Mouse (Mus musculus) forebrain, embryonic 14.5 days (tissue): ENCODE results near the gene Rps2. TPM values are rescaled to one million over a fixed set of nuclear protein-coding genes. Genes with fewer than 3 reads are reported as not detected.

ENCODE experiments used
- ATAC-seq: fragments of 200-750 bp; cut with Nextera tagmentation; 2 replicates; pipeline ENCODE4 v1.8.0; 2017; ENCODE audit warnings: mild to moderate bottlenecking, moderate library complexity
- DNase-seq: peaks from one replicate; pipeline ENCODE4 v3.0.0-alpha.2; 2015; ENCODE audit warnings: low spot score
- H3K27ac ChIP-seq: fragments of 300-500 bp; sonication (generic); 2 replicates; pipeline ENCODE4 v1.5.1; 2014; ENCODE audit warnings: low read depth, mild to moderate bottlenecking, control low read depth, low read length, moderate library complexity
- H3K27me3 ChIP-seq: fragments of 300-500 bp; sonication (generic); replicated peaks from 2 replicates; pipeline ENCODE4 v1.6.1; 2014; ENCODE audit warnings: low read length, control low read depth, mixed read lengths; ENCODE audit not compliant: control insufficient read depth, insufficient read depth
- H3K36me3 ChIP-seq: fragments of 300-500 bp; sonication (generic); 2 replicates; pipeline ENCODE4 v1.6.1; 2014; ENCODE audit warnings: low read length, control low read depth; ENCODE audit not compliant: control insufficient read depth, insufficient read depth
- H3K4me1 ChIP-seq: fragments of 300-500 bp; sonication (generic); 2 replicates; pipeline ENCODE4 v1.6.1; 2014; ENCODE audit warnings: antibody characterized with exemption, low read length, control low read depth; ENCODE audit not compliant: control insufficient read depth, insufficient read depth
- H3K4me2 ChIP-seq: fragments of 300-500 bp; sonication (generic); 2 replicates; pipeline ENCODE4 v1.6.1; 2014; ENCODE audit warnings: mild to moderate bottlenecking, control low read depth, low read length
- H3K4me3 ChIP-seq: fragments of 300-500 bp; sonication (generic); 2 replicates; pipeline ENCODE4 v1.5.1; 2014; ENCODE audit warnings: low read depth, low read length, control low read depth
- H3K9ac ChIP-seq: fragments of 300-500 bp; sonication (generic); 2 replicates; pipeline ENCODE4 v1.6.1; 2014; ENCODE audit warnings: mild to moderate bottlenecking, low read length, control low read depth, moderate library complexity
- H3K9me3 ChIP-seq: fragments of 300-500 bp; sonication (generic); replicated peaks from 2 replicates; pipeline ENCODE4 v1.6.1; 2016; ENCODE audit warnings: low read length, control low read depth, mixed read lengths; ENCODE audit not compliant: control insufficient read depth
- WGBS: fragments of 180-500 bp; shearing (Covaris S2); extraction: QIAGEN DNeasy Blood & Tissue Kit; methylation state at CpG from one replicate; pipeline ENCODE4 v1.1.7; 2014; 5-methylcytosine and 5-hydroxymethylcytosine counted together
- polyA plus RNA-seq: library from polyadenylated mRNA; unstranded; fragments of >200 nt; fragmentation: Nextera tagmentation; extraction: Ambion mirVana; gene quantifications from 2 replicates; pipeline ENCODE4 v1.2.1, GENCODE M21; 2014

The Rps2 gene
- polyA plus RNA-seq, 1 experiment from 2014 or later: 1,063 TPM

- Histone ChIP-seq H3K36me3 (no peaks in the 10 kb centered on the region), H3K9me3 (no peaks in the 10 kb centered on the region), H3K9ac (no peak overlapping the region), H3K4me3 (no peak overlapping the region), H3K4me2 (no peak overlapping the region), H3K4me1 (no peaks in the 10 kb centered on the region), H3K27ac (no peak overlapping the region), H3K27me3 (no peaks in the 10 kb centered on the region)
- DNase-seq (no peak), ATAC-seq (no peak)
- 23% methylated on average over 12 of the region's 12 CpGs for WGBS
Observed at GRCm38 (mm10) chr17:24766266-24766875, 48.5 kb downstream of the Rps2 start.

- no peak for DNase-seq
Observed at GRCm38 (mm10) chr17:24769146-24769545, 51.2 kb downstream of the Rps2 start.

More at GRCm38 (mm10) chr17:24769146-24769545, 51.2 kb downstream of the Rps2 start:
- Histone ChIP-seq H3K4me3 (no peak overlapping the region), H3K4me2 (no peak overlapping the region), H3K4me1 (no peaks in the 10 kb centered on the region), H3K9me3 (0 out of 2 replicates have a peak, but pooled peaks cover 2% of the 10 kb centered on the region), H3K36me3 (no peaks in the 10 kb centered on the region), H3K27ac (no peak overlapping the region), H3K27me3 (no peaks in the 10 kb centered on the region), H3K9ac (no peak overlapping the region)
- 52% methylated on average over 3 of the region's 3 CpGs for WGBS
- ATAC-seq: no peak

Other genes starting within 250 kb of the Rps2 start
- 8.3 and 16.9 TPM in 2 replicates for gene E4f1, start 247.8 kb upstream of the Rps2 start, polyA plus RNA-seq
- 54.7 and 56.5 TPM in 2 replicates for gene Pgp, start 247.7 kb upstream of the Rps2 start, polyA plus RNA-seq
- gene Bricd5, start 244.2 kb upstream of the Rps2 start, polyA plus RNA-seq: 0.38 and 1.3 TPM in 2 replicates
- gene Mlst8, start 239.0 kb upstream of the Rps2 start, polyA plus RNA-seq: 31.8 and 37.2 TPM in 2 replicates
- gene Caskin1, start 229.5 kb upstream of the Rps2 start, polyA plus RNA-seq: 9.1 and 14.6 TPM in 2 replicates
- gene Traf7, start 190.2 kb upstream of the Rps2 start, polyA plus RNA-seq: 80.1 and 96.6 TPM in 2 replicates
- 4.0 TPM in 2 replicates for gene Rab26, start 183.9 kb upstream of the Rps2 start, polyA plus RNA-seq
- 12.9 and 16.7 TPM in 2 replicates for gene Pkd1, start 168.3 kb upstream of the Rps2 start, polyA plus RNA-seq
- gene Tsc2, start 85.5 kb upstream of the Rps2 start, polyA plus RNA-seq: 59.8 and 66.4 TPM in 2 replicates
- 10.0 and 12.3 TPM in 2 replicates for gene Nthl1, start 85.4 kb upstream of the Rps2 start, polyA plus RNA-seq
- 22.4 and 31.3 TPM in 2 replicates for gene Slc9a3r2, start 67.8 kb upstream of the Rps2 start, polyA plus RNA-seq
- gene Npw, start 59.7 kb upstream of the Rps2 start, polyA plus RNA-seq: not detected in 2 replicates
- gene Zfp598, start 48.4 kb upstream of the Rps2 start, polyA plus RNA-seq: 14.9 and 19.7 TPM in 2 replicates
- gene Syngr3, start 28.2 kb upstream of the Rps2 start, polyA plus RNA-seq: 105 and 136 TPM in 2 replicates
- 36.5 and 37.7 TPM in 2 replicates for gene Gfer, start 22.0 kb upstream of the Rps2 start, polyA plus RNA-seq
- 2.2 and 2.4 TPM in 2 replicates for gene Noxo1, start 21.9 kb upstream of the Rps2 start, polyA plus RNA-seq
- 85.3 and 86.1 TPM in 2 replicates for gene Tbl3, start 10.5 kb upstream of the Rps2 start, polyA plus RNA-seq
- not detected in 2 replicates for gene Rnf151, start 53 bp upstream of the Rps2 start, polyA plus RNA-seq
- 301 and 312 TPM in 2 replicates for gene Ndufb10, start 6.4 kb downstream of the Rps2 start, polyA plus RNA-seq
- not detected in 2 replicates for gene Rpl3l, start 9.7 kb downstream of the Rps2 start, polyA plus RNA-seq
- gene Msrb1, start 18.5 kb downstream of the Rps2 start, polyA plus RNA-seq: 25.3 TPM in 2 replicates
- 0.20 TPM in 1 of 2 replicates, not detected in the other for gene Hs3st6, start 34.9 kb downstream of the Rps2 start, polyA plus RNA-seq
- gene Meiob, start 86.2 kb downstream of the Rps2 start, polyA plus RNA-seq: not detected in 2 replicates
- 49.7 and 52.8 TPM in 2 replicates for gene Hagh, start 122.0 kb downstream of the Rps2 start, polyA plus RNA-seq
- gene Fahd1, start 132.2 kb downstream of the Rps2 start, polyA plus RNA-seq: 18.4 and 19.2 TPM in 2 replicates
- 0.17 and 0.25 TPM in 2 replicates for gene Igfals, start 147.9 kb downstream of the Rps2 start, polyA plus RNA-seq
- gene Nubp2, start 168.2 kb downstream of the Rps2 start, polyA plus RNA-seq: 89.6 and 96.1 TPM in 2 replicates
- 78.3 and 85.0 TPM in 2 replicates for gene Spsb3, start 168.5 kb downstream of the Rps2 start, polyA plus RNA-seq
- 18.2 and 23.3 TPM in 2 replicates for gene Eme2, start 177.0 kb downstream of the Rps2 start, polyA plus RNA-seq
- gene Mrps34, start 177.0 kb downstream of the Rps2 start, polyA plus RNA-seq: 73.5 and 78.4 TPM in 2 replicates
- 79.7 and 93.4 TPM in 2 replicates for gene Nme3, start 178.4 kb downstream of the Rps2 start, polyA plus RNA-seq
- gene Mapk8ip3, start 218.9 kb downstream of the Rps2 start, polyA plus RNA-seq: 49.9 and 76.1 TPM in 2 replicates
- 73.4 and 81.1 TPM in 2 replicates for gene Jpt2, start 242.6 kb downstream of the Rps2 start, polyA plus RNA-seq